Mouse (Mus musculus): ENCODE results near the gene 2900011O08Rik. TPM values are rescaled to one million over a fixed set of nuclear protein-coding genes. Genes with fewer than 3 reads are reported as not detected.

The 2900011O08Rik gene
- polyA plus RNA-seq, 1 experiment from 2014 or later = 142 TPM

Small RNAs within 50 kb of the gene (microRNA-seq; reads per million reads assigned to microRNA genes)
- gene Gm27671 = not detected

Other genes starting within 250 kb of the 2900011O08Rik start
- gene Rrn3, start 205.9 kb upstream of the 2900011O08Rik start, polyA plus RNA-seq (2014; fragmentation: Nextera tagmentation; extraction: Ambion mirVana) = 70.7 and 76.2 TPM in 2 replicates
- 218 and 239 TPM in 2 replicates for gene Ntan1, start 167.8 kb upstream of the 2900011O08Rik start, polyA plus RNA-seq (2014; fragmentation: Nextera tagmentation; extraction: Ambion mirVana)
- 62.2 and 66.4 TPM in 2 replicates for gene Pdxdc1, start 83.5 kb upstream of the 2900011O08Rik start, polyA plus RNA-seq (2014; fragmentation: Nextera tagmentation; extraction: Ambion mirVana)
- 11.8 and 12.1 TPM in 2 replicates for gene Mpv17l, start 83.4 kb upstream of the 2900011O08Rik start, polyA plus RNA-seq (2014; fragmentation: Nextera tagmentation; extraction: Ambion mirVana)
- gene Ifitm7, start 284 bp downstream of the 2900011O08Rik start, polyA plus RNA-seq (2014; fragmentation: Nextera tagmentation; extraction: Ambion mirVana) = 0.37 and 0.42 TPM in 2 replicates
- gene Nde1, start 176.7 kb downstream of the 2900011O08Rik start, polyA plus RNA-seq (2014; fragmentation: Nextera tagmentation; extraction: Ambion mirVana) = 63.3 and 75.4 TPM in 2 replicates
- gene Marf1, start 176.7 kb downstream of the 2900011O08Rik start, polyA plus RNA-seq (2014; fragmentation: Nextera tagmentation; extraction: Ambion mirVana) = 17.1 and 20.2 TPM in 2 replicates